Mouse (Mus musculus) hematopoietic stem cell, adult 5-6 weeks (primary cell): Measurements from ENCODE around the gene Kcnn4. TPM values are rescaled to one million over a fixed set of nuclear protein-coding genes. Genes with fewer than 3 reads are reported as not detected.

ENCODE experiments used
- ATAC-seq, 2 experiments: fragments of 125-278 bp in 1 of 2; replicated peaks in 1 of 2; 2 replicates each; pipeline ENCODE4 v1.8.0; 2016 to 2017; ENCODE audit warnings: inconsistent platforms in 2 of 2, mild to moderate bottlenecking in 2 of 2, moderate number of reproducible peaks in 2 of 2, low read depth in 1 of 2, moderate TSS enrichment in 1 of 2; ENCODE audit not compliant: low FRiP score in 2 of 2, poor library complexity in 2 of 2, severe bottlenecking in 2 of 2, insufficient read depth in 1 of 2, low TSS enrichment in 1 of 2
- total RNA-seq: library from RNA; stranded (forward); fragments of 172-1452, 232-1000 nt; gene quantifications from 2 replicates; pipeline ENCODE4 v1.2.3, GENCODE M21; 2017

The Kcnn4 gene
- total RNA-seq, result 75.9 and 80.8 TPM in 2 replicates

DNA sequence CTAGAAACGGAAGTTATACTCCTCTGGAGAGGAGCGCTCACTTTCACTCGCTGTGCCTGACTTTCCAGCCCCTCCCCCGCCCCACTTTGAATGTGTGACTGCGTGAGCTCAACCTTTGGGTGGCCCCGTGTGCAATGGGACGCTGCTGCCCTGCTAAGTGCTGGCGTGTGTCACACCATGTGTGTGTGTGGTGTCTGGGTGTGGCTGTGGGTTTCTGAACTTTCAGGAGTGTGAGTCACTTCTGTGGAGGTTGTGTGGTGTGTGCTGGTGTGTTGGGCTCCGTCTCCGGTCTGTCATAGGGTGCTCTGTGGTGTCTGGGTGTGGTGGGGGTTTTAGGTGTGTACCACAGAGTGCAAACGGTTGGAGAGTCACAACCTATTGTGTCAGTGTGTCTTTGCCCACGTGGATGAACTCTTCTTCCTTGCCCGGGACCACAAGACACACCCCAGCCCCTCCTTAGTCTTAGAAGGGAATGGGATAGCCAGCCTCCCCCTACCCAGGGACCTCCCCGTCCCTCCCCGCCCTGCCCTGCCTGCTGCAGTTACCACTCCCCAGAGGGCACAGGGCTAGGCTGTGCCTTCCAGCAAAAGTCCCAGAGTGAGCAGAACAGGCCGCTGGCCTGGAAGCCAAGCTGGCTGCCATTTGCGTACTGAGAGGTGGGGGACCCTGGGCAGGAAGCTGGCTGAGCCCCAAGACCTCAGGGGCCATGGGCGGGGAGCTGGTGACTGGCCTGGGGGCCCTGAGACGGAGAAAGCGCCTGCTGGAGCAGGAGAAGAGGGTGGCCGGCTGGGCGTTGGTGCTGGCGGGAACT, at the start of gene Kcnn4:
Kcnn4 (plus strand) TSS at position 533 of the 811 bp plus-strand sequence.
- peak; percentile 8 to 26 for ATAC-seq

GRCm38 (mm10) chr7:24322593-24322992, 47.5 kb upstream of the Kcnn4 start:
- ATAC-seq, result peak in 1 of 2 experiments; percentile 57; a peak in 1 of 4 replicates

DNA sequence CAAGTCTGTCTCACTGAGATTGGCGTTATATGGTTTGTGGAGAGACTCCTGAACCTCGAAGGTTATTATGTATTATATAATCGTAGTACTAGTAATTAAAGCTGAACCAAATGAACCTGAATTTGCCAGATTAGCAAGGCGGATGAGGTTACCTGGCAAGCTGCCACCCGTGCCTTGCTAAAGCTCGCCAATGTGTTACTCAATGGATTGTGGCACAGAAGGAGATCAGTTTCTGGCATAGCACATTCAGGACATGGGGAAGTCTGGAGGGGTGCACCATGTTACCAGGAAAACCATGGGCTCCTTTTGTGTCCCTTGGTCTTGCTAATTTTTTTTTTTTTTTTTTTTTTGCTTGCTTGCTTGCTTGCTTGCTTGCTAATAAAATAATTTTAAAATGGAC, 44.9 kb upstream of the Kcnn4 start:
- ATAC-seq, result no peak

DNA sequence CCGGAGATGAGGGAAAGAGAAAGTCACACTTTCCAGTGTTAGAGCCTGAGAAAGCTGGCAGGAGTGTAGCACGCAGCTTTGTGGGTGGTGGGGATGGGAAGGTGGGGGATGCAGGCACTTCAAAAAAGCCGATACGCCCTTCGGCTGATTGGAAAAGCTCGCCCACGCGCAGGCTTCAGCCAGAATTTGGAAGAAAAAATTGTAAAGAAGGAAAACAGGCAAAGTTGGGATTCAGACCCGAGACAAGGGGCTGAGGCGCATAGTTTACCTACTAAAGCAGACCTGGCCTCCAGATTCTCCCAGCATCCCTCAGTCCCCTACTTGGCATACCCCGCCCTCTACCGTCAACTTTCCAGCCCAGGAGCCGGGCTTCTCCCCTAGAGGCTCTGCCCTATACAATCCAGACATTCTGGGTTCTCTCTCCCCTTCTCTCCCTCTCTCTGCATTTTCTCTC, 44.4 kb upstream of the Kcnn4 start:
- no peak for ATAC-seq

GRCm38 (mm10) chr7:24326273-24327135, 43.6 kb upstream of the Kcnn4 start:
- no peak for ATAC-seq

- ATAC-seq, result no peak
These were observed 42.6 kb upstream of the Kcnn4 start for GRCm38 (mm10) chr7:24327281-24327975.

GRCm38 (mm10) chr7:24333304-24333986, 36.6 kb upstream of the Kcnn4 start, which contains the start of gene Tescl:
Gene Tescl, minus strand, starts transcription at chr7:24333936.
- ATAC-seq, result peak in 1 of 2 experiments; percentile 54; a peak in 2 of 4 replicates

DNA sequence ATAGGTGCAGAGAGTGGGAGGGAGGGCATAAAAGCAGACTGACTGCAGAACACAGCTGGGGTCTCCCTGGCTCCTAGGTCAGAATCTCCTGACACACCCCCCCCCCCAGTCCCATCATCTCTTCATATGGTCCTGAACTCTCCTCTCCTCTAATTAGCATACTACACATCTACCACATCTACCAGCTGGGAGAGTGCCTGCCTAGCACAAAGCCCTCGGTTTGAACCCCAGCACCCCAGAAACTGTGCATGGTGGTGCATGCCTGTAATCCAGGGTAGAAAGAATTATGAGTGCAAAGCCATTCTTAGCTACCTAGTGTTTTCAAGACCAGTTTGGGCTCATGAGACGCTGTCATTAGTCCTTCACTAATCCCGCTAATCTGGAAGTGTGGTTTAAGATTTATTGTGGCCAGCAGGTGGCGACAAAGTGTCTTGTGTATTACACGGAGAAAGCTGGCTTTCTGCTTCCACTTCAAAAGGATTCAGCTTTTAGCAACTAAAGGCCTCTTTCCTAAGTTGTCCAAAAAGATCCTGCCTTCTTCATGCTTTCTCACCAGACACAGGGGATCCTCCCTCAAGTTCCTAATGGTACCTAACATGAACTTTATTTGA, 34.3 kb upstream of the Kcnn4 start:
- ATAC-seq, result peak; percentile 49; a peak in 1 of 4 replicates

DNA sequence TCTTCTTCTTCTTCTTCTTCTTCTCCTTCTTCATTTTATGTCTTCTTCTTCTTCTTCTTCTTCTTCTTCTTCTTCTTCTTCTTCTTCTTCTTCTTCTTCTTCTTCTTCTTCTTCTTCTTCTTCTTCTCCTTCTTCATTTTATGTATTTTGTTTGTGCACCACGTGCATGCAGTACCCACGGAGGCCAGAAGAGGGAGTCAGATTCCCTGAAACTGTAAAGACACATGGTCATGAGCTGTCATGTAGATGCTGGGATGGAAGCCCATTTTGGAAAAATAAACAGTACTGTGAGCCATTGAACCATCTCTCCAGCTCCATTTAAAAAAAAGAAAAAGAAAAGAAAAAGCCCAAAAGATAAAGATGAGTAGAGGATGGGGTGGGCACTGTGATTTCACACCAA, 31.8 kb upstream of the Kcnn4 start:
- ATAC-seq, result no peak

GRCm38 (mm10) chr7:24343701-24344272, 26.3 kb upstream of the Kcnn4 start:
- no peak for ATAC-seq

DNA sequence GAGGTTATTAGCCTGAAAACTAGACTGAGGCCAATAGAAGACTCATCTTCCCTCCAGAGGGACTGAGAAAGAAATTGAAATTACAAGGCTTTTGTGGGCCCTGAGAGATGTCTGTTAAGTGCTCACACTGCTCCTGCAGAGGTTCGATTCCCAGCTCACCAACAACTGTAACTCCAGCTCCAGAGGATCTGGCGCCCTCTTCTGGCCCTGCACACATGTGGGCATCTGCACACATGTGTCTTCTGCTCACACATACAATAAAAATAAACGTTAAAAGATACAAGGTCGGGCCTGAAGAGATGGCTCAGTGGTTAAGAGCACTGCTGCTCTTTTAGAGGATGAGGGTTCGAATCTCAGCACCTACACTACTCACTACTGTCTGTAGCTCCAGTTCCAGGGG, 23.6 kb upstream of the Kcnn4 start:
- ATAC-seq, result no peak

GRCm38 (mm10) chr7:24348896-24349295, 21.2 kb upstream of the Kcnn4 start, which contains the start of gene Lypd5:
Gene Lypd5, plus strand, starts transcription at chr7:24349196.
- no peak for ATAC-seq

- no peak for ATAC-seq
These were observed 14.4 kb upstream of the Kcnn4 start for GRCm38 (mm10) chr7:24355646-24356045.

DNA sequence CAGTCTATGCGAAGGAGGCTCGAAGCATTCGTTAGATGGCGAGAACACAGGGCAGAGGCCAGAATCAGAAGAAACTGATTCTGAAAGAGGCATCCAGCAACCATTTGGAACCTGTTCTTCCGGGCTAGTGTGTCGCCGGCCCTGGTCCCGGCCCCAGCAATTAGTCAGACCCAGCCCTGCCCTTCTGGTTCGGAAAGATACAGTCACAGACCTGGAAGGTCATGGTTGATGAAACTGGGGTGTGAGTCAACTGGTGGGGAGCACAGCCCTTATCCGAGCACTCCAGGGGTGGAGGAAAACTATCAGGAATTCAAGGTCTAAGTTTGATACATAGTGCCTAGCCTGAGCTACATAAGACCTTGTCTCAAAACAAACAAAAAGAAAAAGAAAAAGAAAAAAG, 14.0 kb upstream of the Kcnn4 start:
- no peak for ATAC-seq

- ATAC-seq, result no peak
These were observed 12.2 kb upstream of the Kcnn4 start for GRCm38 (mm10) chr7:24357899-24358298.

DNA sequence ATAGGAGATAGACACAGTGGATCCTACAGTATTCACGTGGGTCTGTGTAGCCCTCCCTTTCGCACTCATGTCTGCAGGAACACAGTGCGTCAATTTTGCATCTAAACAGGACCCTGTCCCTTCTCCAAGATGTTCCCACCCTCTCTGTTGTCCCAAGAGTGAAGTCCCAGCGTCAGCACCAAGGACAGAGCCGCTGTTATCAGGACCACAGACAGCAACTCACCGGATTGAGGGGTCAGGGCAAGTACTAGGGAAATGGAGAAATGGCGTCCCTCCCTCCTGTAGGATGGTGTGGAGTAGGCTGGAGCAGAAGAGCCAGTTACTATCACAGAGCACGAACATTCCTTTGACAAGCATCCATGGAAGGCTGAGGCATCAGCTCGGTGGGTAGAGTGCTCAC, 10.8 kb upstream of the Kcnn4 start:
- ATAC-seq, result peak in 1 of 2 experiments; percentile 36; a peak in 1 of 4 replicates
